Mouse (Mus musculus) stomach, postnatal 0 days (tissue): Measurements from ENCODE around the gene Syt14.

Source experiments
- CTCF ChIP-seq: IDR thresholded peaks from 2 replicates; pipeline ENCODE4 v1.5.1; 2016; ENCODE audit warnings: antibody characterized with exemption, low read depth, mild to moderate bottlenecking, moderate library complexity
- EP300 ChIP-seq: optimal IDR thresholded peaks from 2 replicates; pipeline ENCODE3; 2016; ENCODE audit warnings: antibody characterized with exemption

- TF ChIP-seq CTCF (no peak), EP300 (no peak)
Measured at GRCm38 (mm10) chr1:192947170-192947838, 88.3 kb downstream of the Syt14 start.
